Mouse (Mus musculus) intestine, embryonic 15.5 days (tissue): ENCODE measurements around the gene Cdc42. TPM values are rescaled to one million over a fixed set of nuclear protein-coding genes. Genes with fewer than 3 reads are reported as not detected.
A peak's percentile ranks its signal among the peaks of the same experiment; 100 is the strongest.

ENCODE experiments used
- ATAC-seq: fragments of 200-750 bp; cut with Nextera tagmentation; 2 replicates; pipeline ENCODE4 v1.8.0; 2017; ENCODE audit warnings: moderate TSS enrichment, moderate library complexity
- H3K27ac ChIP-seq: fragments of 300-500 bp; sonication (generic); 2 replicates; pipeline ENCODE4 v1.5.1; 2015; ENCODE audit warnings: mild to moderate bottlenecking, inconsistent platforms
- H3K27me3 ChIP-seq: fragments of 300-500 bp; sonication (generic); replicated peaks from 2 replicates; pipeline ENCODE4 v1.6.1; 2015; ENCODE audit warnings: inconsistent platforms
- H3K36me3 ChIP-seq: fragments of 300-500 bp; sonication (generic); 2 replicates; pipeline ENCODE4 v1.6.1; 2015; ENCODE audit warnings: inconsistent platforms
- H3K4me1 ChIP-seq: fragments of 300-500 bp; sonication (generic); replicated peaks from 2 replicates; pipeline ENCODE4 v1.6.1; 2015; ENCODE audit warnings: inconsistent platforms
- H3K4me2 ChIP-seq: fragments of 300-500 bp; sonication (generic); replicated peaks from 2 replicates; pipeline ENCODE4 v1.6.1; 2015; ENCODE audit warnings: mild to moderate bottlenecking, inconsistent platforms
- H3K4me3 ChIP-seq: fragments of 300-500 bp; sonication (generic); replicated peaks from 2 replicates; pipeline ENCODE4 v1.5.1; 2015; ENCODE audit warnings: inconsistent platforms
- H3K9ac ChIP-seq: fragments of 300-500 bp; sonication (generic); 2 replicates; pipeline ENCODE4 v1.6.1; 2015; ENCODE audit warnings: inconsistent platforms
- H3K9me3 ChIP-seq: fragments of 300-500 bp; sonication (generic); 2 replicates; pipeline ENCODE4 v1.6.1; 2016; ENCODE audit warnings: inconsistent platforms
- WGBS: fragments of 180-500 bp; shearing (Covaris S2); methylation state at CpG from one replicate; pipeline ENCODE4 v1.1.7; 2015; 5-methylcytosine and 5-hydroxymethylcytosine counted together
- polyA plus RNA-seq: library from polyadenylated mRNA; unstranded; fragments of >200 nt; fragmentation: Nextera tagmentation; extraction: Ambion mirVana; gene quantifications from 2 replicates; pipeline ENCODE4 v1.2.1, GENCODE M21; 2015

Cdc42 gene
- polyA plus RNA-seq, 1 experiment from 2014 or later, result 697 TPM

- H3K9me3 ChIP-seq, result no peaks in the 10 kb centered on the region
- H3K4me3 ChIP-seq, result no peak overlapping the region
- 77% methylated on average over 1 of the region's 1 CpGs for WGBS
- H3K27me3 ChIP-seq, result no peaks in the 10 kb centered on the region
- H3K27ac ChIP-seq, result no peak overlapping the region
- no peak overlapping the region for H3K9ac ChIP-seq
- peaks cover 8% of the 10 kb centered on the region; the same call in 1 of the 2 replicates for H3K36me3 ChIP-seq
- H3K4me1 ChIP-seq, result no peaks in the 10 kb centered on the region
- H3K4me2 ChIP-seq, result no peak overlapping the region
- ATAC-seq, result no peak
Measured at GRCm38 (mm10) chr4:137339415-137339814, 18.1 kb downstream of the Cdc42 start.

DNA sequence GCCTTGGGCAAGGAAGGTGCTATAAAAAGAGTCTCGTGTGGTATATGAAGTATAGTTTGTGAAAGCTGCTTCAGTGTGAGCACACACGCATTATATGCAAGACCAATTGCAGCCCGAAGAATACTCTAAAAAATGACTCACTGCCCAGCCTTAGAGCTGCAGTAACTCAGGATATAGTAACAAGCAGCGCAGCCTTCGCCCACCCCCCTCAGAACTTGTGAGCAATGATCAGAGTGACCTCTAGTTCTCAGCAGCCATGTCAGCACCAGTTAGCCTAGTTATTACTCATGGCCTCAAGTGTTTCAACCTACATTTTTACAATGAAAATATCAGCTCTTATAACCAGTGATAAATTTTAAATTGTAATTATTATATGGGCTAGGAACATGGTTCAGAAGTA, 21.1 kb downstream of the Cdc42 start:
- no peak for ATAC-seq
- no peak overlapping the region for H3K4me2 ChIP-seq
- no peaks in the 10 kb centered on the region for H3K27me3 ChIP-seq
- no peak overlapping the region for H3K27ac ChIP-seq
- H3K9ac ChIP-seq, result no peak overlapping the region
- H3K4me1 ChIP-seq, result no peaks in the 10 kb centered on the region
- H3K4me3 ChIP-seq, result no peak overlapping the region
- peaks cover 22% of the 10 kb centered on the region for H3K36me3 ChIP-seq
- no peaks in the 10 kb centered on the region for H3K9me3 ChIP-seq
- 89% methylated on average over 5 of the region's 5 CpGs for WGBS

GRCm38 (mm10) chr4:137332051-137332450, 25.5 kb downstream of the Cdc42 start:
- H3K9ac ChIP-seq, result no peak overlapping the region
- H3K36me3 ChIP-seq, result peaks cover 34% of the 10 kb centered on the region
- no peaks in the 10 kb centered on the region for H3K4me1 ChIP-seq
- no peak overlapping the region for H3K27ac ChIP-seq
- no peak for ATAC-seq
- no peaks in the 10 kb centered on the region for H3K9me3 ChIP-seq
- no peak overlapping the region for H3K4me2 ChIP-seq
- H3K4me3 ChIP-seq, result no peak overlapping the region
- no peaks in the 10 kb centered on the region for H3K27me3 ChIP-seq

DNA sequence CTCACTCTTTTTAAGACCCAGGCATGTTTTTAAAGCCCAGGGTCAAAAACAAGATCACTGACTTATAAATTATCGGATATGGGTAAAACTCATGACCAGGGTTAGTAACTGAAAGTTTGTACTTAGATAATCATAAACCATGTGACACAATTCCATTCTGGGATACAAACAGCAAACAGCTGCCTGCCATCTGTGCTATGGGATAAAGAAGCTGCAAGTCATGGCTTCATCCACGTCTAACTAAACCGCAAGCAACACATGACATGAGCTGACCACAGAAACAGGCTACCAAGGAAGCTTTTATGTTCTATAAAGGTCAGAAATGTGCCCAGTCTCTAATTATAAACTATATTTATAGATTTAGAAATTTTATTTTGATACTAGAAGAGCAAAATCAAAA, 31.0 kb downstream of the Cdc42 start:
- H3K9ac ChIP-seq, result no peak overlapping the region
- no peaks in the 10 kb centered on the region for H3K9me3 ChIP-seq
- ATAC-seq, result no peak
- H3K4me1 ChIP-seq, result no peaks in the 10 kb centered on the region
- no peak overlapping the region for H3K4me2 ChIP-seq
- 77% methylated on average over 3 of the region's 3 CpGs for whole genome bisulfite sequencing
- no peak overlapping the region for H3K4me3 ChIP-seq
- H3K36me3 ChIP-seq, result peaks cover 21% of the 10 kb centered on the region
- no peaks in the 10 kb centered on the region for H3K27me3 ChIP-seq
- H3K27ac ChIP-seq, result no peak overlapping the region

DNA sequence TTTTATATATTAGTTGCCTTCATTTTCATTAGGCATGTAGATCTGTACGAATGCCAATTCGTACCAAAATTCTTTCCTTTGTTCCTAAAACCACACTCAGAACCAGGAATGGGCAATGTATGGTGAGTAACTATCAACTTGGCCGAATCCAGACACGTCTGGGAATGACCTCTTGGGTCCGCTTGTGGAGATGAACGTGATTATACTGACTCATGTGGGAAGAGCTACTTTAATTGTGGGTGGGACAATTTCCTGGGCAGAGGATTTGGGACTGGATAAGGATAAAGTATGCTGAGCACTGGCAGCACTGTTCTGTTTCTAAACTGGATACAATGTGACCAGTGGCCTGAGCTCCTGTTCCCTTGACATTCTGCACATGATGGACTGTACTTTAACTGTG, 32.6 kb downstream of the Cdc42 start:
- Histone ChIP-seq H3K9me3 (no peaks in the 10 kb centered on the region), H3K4me1 (no peaks in the 10 kb centered on the region), H3K4me3 (no peak overlapping the region), H3K36me3 (peaks cover 29% of the 10 kb centered on the region), H3K4me2 (no peak overlapping the region), H3K9ac (no peak overlapping the region), H3K27me3 (no peaks in the 10 kb centered on the region), H3K27ac (no peak overlapping the region)
- 78% methylated on average over 6 of the region's 6 CpGs for WGBS
- ATAC-seq, result no peak

- peaks cover 21% of the 10 kb centered on the region for H3K36me3 ChIP-seq
- H3K4me1 ChIP-seq, result peaks cover 16% of the 10 kb centered on the region
- no peaks in the 10 kb centered on the region for H3K9me3 ChIP-seq
- ATAC-seq, result no peak
- H3K27ac ChIP-seq, result no peak overlapping the region
- no peaks in the 10 kb centered on the region for H3K27me3 ChIP-seq
- no peak overlapping the region for H3K4me3 ChIP-seq
- no peak overlapping the region for H3K9ac ChIP-seq
- no peak overlapping the region for H3K4me2 ChIP-seq
- WGBS, result 78% methylated on average over 4 of the region's 4 CpGs
Measured at GRCm38 (mm10) chr4:137316027-137316770, 41.3 kb downstream of the Cdc42 start.

GRCm38 (mm10) chr4:137315061-137315460, 42.5 kb downstream of the Cdc42 start:
- H3K36me3 ChIP-seq, result peaks cover 17% of the 10 kb centered on the region
- no peak overlapping the region for H3K9ac ChIP-seq
- H3K4me3 ChIP-seq, result no peak overlapping the region
- H3K9me3 ChIP-seq, result no peaks in the 10 kb centered on the region
- H3K4me1 ChIP-seq, result peaks cover 16% of the 10 kb centered on the region
- H3K27me3 ChIP-seq, result no peaks in the 10 kb centered on the region
- no peak overlapping the region for H3K4me2 ChIP-seq
- ATAC-seq, result no peak
- H3K27ac ChIP-seq, result no peak overlapping the region
- WGBS, result 73% methylated on average over 2 of the region's 2 CpGs

DNA sequence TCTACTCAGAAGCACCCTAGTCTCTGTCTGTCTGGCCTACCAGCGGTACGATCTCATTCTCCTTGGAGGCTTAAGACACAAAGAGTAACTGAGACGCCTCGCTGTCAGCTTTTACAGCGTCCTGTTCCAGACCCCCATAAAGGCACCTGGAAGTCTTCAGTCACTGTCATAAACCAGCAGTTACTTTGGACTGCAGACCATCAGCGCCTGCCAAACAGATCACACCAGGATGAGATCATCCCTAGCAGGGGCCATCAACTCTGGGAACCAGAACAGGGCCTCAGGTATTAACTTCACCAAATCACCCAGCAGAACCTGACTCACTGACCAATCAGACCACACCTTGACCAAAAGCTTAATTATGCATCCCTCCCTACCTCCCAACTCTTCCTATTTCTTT, 43.0 kb downstream of the Cdc42 start:
- H3K4me3 ChIP-seq, result no peak overlapping the region
- peaks cover 16% of the 10 kb centered on the region for H3K4me1 ChIP-seq
- no peak overlapping the region for H3K9ac ChIP-seq
- WGBS, result 21% methylated on average over 6 of the region's 6 CpGs
- H3K9me3 ChIP-seq, result no peaks in the 10 kb centered on the region
- ATAC-seq, result peak; percentile 63
- no peak overlapping the region for H3K4me2 ChIP-seq
- H3K27ac ChIP-seq, result 0 out of 2 replicates have a peak overlapping the region, but pooled peaks have one; percentile 24
- H3K27me3 ChIP-seq, result no peaks in the 10 kb centered on the region
- peaks cover 17% of the 10 kb centered on the region for H3K36me3 ChIP-seq

DNA sequence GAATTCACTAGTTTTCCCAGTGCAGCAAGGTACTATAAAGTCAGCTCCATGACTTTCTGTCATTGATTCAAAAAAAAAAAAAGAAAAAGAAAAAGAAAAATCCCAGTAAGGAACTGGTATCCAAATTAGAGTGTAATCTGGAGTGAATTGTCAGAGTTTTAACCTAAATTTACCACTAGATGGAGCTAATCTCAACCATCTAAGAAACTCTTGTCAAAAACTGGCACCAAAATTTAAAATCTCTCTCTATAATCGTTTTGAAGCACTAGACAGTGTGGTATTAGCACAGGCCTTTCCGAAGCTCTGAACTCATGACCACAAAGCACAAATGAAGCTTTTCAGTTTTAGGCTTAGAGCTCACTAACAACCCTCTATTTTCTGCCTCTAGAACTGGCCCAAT, 44.0 kb downstream of the Cdc42 start:
- Histone ChIP-seq H3K4me1 (peaks cover 16% of the 10 kb centered on the region), H3K9me3 (no peaks in the 10 kb centered on the region), H3K27me3 (no peaks in the 10 kb centered on the region), H3K4me3 (no peak overlapping the region), H3K9ac (no peak overlapping the region), H3K4me2 (no peak overlapping the region), H3K36me3 (peaks cover 10% of the 10 kb centered on the region), H3K27ac (no peak overlapping the region)
- 56% methylated on average over 2 of the region's 2 CpGs for WGBS
- no peak for ATAC-seq

DNA sequence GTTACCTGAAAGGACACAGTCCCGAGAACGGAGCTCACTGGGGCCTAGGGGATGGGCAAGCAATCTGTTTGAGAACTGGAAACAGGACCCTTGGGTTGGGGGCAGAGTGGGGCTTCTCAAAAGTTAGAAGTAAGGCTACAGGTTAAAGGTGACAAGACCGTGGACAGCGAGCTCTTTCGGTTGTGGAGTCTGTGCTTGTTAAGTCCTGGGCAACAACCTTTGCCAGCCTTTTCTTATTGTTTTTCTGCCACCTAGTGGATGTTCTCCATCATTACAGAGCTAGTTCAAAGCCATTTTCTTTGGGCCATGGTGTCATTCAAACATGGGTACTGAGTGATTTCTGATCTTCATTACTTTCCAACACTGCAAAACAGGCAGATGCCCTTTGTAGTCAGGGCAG, 49.1 kb downstream of the Cdc42 start:
- Histone ChIP-seq H3K4me1 (peaks cover 31% of the 10 kb centered on the region), H3K36me3 (no peaks in the 10 kb centered on the region), H3K9me3 (no peaks in the 10 kb centered on the region), H3K4me2 (no peak overlapping the region), H3K9ac (no peak overlapping the region), H3K27me3 (no peaks in the 10 kb centered on the region), H3K27ac (no peak overlapping the region), H3K4me3 (no peak overlapping the region)
- ATAC-seq, result no peak
- WGBS, result 42% methylated on average over 5 of the region's 5 CpGs

DNA sequence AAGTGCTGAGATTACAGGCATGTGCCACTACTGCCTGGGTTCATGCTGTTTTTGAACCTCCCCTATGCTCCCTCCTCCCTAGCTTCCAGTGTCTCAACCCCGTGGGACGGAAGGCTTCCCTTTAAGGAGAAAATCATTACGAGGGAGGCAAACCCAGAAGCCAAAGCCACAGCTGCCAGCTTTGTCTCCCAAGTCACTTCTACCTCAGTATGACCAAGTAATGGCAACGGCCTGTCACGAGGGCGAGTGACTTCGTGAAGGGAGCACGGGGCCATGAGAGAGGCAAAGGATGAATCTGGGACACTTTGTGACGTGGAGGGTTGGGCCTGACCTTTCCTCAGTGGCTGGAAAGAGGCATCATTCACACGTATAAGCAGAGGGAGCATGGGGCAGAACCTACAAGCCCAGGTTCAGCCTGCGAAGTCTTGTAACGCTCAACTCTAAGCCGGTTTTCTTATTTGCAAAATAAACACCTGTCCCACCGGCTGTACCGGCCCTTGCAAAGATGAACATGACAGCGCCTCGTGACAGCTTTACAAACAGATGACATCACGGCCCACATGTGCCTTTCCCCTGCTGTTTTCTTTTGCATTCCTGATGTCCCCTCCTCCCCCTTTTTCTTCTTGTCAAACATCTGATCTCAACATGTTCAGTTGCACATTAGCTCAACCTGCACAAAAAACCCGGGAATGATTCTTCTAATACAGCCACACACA, 50.4 kb downstream of the Cdc42 start:
- Histone ChIP-seq H3K36me3 (no peaks in the 10 kb centered on the region), H3K9me3 (no peaks in the 10 kb centered on the region), H3K27me3 (no peaks in the 10 kb centered on the region), H3K27ac (peak overlapping the region; percentile 65; the same call in 1 of the 2 replicates), H3K4me1 (peaks cover 26% of the 10 kb centered on the region), H3K4me2 (no peak overlapping the region), H3K4me3 (no peak overlapping the region), H3K9ac (no peak overlapping the region)
- no peak for ATAC-seq
- 62% methylated on average over 19 of the region's 19 CpGs for WGBS

GRCm38 (mm10) chr4:137306577-137306888, 51.0 kb downstream of the Cdc42 start:
- WGBS, result 56% methylated on average over 8 of the region's 8 CpGs
- H3K9ac ChIP-seq, result no peak overlapping the region
- no peaks in the 10 kb centered on the region for H3K27me3 ChIP-seq
- H3K36me3 ChIP-seq, result no peaks in the 10 kb centered on the region
- ATAC-seq, result 0 out of 2 replicates have a peak, but pooled peaks have one; percentile 18
- H3K27ac ChIP-seq, result peak overlapping the region; percentile 65
- H3K4me2 ChIP-seq, result no peak overlapping the region
- H3K9me3 ChIP-seq, result no peaks in the 10 kb centered on the region
- H3K4me1 ChIP-seq, result peaks cover 22% of the 10 kb centered on the region
- H3K4me3 ChIP-seq, result no peak overlapping the region
